Mouse (Mus musculus): ENCODE data around the gene Borcs5.
A peak's percentile ranks its signal among the peaks of the same experiment; 100 is the strongest.

The Borcs5 gene

GRCm38 (mm10) chr6:134626564-134626963 lies 12.7 kb upstream of the Borcs5 start:
- no peak for DNase-seq (ENCODE audit: low spot score)

DNA sequence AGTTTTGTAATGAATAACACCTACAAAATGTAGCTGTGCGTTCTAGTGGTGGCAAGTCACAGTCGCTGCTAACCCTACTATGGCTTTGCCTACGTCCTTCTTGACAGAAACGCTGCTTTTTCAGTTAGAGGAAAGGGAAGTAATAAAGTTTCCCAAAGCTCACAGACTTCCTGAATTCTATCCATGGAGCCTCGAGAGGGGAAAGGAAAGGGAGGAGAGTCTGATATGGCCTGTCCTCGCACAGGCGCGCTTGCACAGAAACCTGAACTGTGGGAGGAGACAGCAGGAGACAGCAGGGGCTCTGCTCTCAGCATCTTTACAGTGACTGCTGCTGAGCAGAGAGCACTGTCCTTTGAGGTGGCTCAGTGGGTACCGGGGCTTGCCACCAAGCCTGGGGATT lies 8.9 kb upstream of the Borcs5 start:
- no peak for DNase-seq (ENCODE audit: low spot score)

- DNase-seq (ENCODE audit: low spot score): no peak
Observed at GRCm38 (mm10) chr6:134631947-134632687, 7.2 kb upstream of the Borcs5 start, which contains the start of gene Mansc1. Gene Mansc1 (minus strand): TSS chr6:134632488.

- DNase-seq (ENCODE audit: low spot score): no peak
Observed at GRCm38 (mm10) chr6:134632756-134633155, 6.6 kb upstream of the Borcs5 start.

DNA sequence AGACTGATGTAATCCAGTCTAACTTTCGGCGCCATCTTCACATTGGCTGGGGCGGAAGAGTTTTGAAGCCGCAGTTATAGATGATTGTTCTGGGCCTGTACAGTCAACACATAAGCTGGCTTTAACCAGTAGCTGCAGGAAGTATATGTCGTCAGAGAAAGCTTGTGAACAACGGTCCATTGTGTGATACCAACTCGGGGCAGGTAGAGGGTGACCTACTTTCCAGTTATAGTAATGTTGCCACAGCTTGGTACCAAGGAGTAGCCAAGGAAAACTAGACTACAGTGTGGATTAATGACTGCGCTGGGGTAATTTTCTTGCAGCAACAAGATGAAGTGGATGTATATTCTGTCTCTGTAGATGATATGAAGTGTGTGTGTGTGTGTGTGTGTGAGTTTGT lies 5.8 kb upstream of the Borcs5 start:
- no peak for DNase-seq (ENCODE audit: low spot score)

DNA sequence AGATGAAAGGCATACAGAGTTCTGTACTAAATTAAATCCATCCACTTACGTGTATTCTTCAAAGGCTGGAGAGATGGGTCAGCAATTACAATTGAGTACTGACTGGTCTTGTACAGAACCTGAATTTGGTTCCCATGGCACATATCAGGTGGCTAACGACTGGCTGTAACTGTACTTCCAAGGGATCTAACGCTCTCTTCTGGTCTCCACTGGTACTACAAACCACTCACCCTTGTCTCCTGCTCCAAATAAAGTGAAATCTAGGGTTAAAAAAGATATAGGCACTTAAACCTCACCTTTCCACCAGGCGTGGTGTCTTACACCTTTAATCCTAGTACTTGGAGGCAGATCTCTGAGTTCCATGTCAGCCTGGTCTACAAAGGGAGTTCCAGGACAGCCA lies 2.8 kb upstream of the Borcs5 start:
- no peak for DNase-seq (ENCODE audit: low spot score)

DNA sequence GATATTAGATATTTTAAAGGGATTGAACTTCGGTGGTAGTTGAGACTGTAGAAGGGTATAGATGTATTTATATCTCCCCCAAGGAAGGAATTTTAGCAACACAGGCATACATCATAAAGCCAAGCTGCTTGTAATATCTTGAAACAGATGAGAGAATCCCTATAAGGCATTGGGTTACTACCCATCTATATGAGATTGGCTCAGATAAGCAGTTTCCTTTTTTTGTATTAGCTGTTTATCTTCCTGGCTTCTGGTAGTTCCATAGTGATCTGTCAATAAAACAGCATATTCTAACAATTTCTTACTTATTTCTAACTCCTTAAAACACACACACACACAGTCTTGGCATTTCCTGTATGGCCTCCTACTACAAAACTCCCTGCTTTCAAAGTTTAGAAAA lies 590 bp downstream of the Borcs5 start:
- no peak for DNase-seq (ENCODE audit: low spot score)

DNA sequence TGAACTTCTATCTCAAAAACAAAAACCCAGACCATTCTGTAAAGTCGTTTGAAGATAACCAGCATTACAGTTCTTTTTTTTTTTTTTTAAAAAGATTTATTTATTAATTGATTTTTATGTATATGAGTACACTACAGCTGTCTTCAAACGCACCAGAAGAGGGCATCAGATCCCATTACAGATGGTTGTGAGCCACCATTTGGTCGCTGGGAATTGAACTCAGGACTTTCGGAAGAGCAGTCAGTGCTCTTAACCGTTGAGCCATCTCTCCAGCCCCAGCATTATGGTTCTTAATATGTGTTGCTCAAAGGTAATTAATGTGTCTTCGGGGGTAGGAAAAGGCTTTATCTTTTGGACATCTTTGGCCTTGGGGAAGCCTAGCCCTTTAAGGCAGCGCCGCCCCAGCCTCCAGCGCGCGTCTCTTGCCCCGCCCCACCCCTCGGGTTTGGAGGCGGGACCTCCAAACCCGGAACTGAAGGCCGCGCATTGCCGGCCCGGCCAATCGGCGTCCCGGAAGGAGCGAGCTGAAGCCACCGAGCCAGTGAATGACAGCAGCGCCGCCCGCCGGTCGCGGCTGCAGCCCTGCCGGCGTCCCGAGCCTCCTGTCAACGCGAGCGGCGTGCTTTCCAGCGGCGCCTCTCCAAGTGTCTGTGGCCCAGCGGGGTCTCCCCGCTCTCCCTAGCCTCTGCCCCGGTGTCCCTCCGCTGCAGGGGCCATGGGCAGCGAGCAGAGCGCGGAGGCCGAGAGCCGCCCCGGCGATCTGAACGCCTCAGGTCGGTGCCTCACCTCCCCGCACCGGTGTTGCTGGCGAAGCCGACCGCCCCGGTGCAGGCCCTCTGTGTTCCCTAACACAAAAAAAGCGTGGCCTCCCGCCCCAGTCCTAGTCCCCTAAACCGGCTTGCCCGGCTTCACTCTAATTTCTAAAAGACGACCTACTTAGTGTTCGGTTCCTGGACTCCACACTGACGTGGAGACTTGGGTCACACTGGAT lies 1.5 kb downstream of the Borcs5 start:
- DNase-seq (ENCODE audit: low spot score): peak; percentile 95

GRCm38 (mm10) chr6:134641738-134642446 lies 2.6 kb downstream of the Borcs5 start:
- DNase-seq (ENCODE audit: low spot score): peak; percentile 40

GRCm38 (mm10) chr6:134643296-134643695 lies 4.0 kb downstream of the Borcs5 start:
- DNase-seq (ENCODE audit: low spot score): no peak

DNA sequence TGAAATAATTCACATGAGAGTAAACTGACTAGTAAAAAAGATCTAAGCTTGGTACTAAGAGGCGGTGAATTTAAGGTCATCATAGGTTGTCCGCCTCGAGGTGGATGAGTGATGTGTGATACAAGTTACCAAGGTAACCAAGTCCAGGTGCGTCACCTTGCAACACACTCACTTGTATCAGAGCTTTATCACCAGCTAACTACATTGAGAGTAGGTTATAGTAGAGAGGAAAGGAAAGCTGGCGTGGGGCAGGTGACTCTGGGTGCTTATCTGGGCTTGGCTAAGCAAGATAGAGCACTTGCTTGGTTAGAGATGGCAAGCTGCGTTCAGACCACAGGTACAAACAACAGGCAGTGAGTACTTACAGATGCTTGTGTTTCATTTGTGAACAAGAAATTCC lies 7.5 kb downstream of the Borcs5 start:
- no peak for DNase-seq (ENCODE audit: low spot score)

GRCm38 (mm10) chr6:134647621-134648020 lies 8.3 kb downstream of the Borcs5 start:
- DNase-seq (ENCODE audit: low spot score): peak; percentile 30

DNA sequence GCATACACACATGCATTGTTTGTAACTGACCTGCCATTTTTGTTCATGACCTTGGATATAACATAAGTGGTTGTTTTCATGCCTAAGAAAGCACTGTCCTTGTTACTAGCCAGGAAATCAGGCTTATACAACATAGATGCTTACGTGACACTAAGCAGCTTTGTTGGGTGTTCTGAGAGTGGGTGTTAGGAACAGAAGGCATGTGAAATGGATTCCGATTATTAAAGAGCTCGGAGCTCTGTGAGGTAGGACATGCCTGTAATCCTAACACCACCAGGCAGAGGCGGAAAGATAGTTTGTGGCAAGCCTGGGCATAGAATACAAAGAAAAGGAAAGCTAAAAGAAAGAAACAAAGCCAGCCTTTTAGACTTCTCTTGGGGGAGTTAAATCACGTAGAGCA lies 9.0 kb downstream of the Borcs5 start:
- DNase-seq (ENCODE audit: low spot score): no peak

- no peak for DNase-seq (ENCODE audit: low spot score)
Observed at GRCm38 (mm10) chr6:134656527-134656926, 17.2 kb downstream of the Borcs5 start.

DNA sequence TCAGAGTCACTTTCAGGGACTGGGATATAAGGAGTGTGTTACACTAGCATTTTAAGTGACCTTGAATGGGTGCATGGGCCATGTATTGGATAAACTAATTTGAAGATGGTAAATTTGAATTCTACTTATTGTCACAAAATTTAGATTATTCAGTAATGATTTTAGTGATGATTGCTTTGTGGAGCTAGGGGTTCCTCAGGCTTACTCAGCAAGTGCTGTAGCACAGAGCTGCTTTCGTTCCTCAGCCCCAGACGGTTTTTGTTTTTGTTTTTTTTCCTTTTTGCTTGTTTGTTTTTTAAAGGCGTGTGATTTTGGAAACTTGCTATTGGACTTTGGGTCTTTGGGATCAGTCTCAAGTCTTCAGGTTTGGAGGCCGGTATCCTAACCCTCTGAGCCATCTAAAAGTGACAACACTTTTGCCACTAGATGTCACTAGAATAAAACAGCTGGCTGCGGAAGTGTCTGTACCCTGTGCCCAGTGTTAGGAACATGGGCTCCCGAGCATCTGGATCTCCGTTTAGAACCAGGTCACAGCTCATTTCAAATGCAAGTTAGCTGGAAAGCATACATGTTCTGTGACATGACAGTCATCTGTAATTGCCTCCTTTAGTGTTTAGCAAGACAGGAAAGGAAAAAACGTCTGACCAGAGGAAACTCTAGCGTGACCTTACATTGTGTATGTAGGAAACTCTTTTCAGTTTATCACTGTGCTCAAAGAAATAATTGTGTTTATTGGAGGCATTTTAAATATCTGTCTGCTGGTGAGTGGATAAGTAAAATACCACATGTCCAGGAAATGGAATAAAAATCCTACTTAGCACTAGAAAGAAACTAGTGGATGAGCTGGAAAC lies 20.0 kb downstream of the Borcs5 start:
- peak; percentile 84 for DNase-seq (ENCODE audit: low spot score)

GRCm38 (mm10) chr6:134660714-134661406 lies 21.6 kb downstream of the Borcs5 start:
- no peak for DNase-seq (ENCODE audit: low spot score)

DNA sequence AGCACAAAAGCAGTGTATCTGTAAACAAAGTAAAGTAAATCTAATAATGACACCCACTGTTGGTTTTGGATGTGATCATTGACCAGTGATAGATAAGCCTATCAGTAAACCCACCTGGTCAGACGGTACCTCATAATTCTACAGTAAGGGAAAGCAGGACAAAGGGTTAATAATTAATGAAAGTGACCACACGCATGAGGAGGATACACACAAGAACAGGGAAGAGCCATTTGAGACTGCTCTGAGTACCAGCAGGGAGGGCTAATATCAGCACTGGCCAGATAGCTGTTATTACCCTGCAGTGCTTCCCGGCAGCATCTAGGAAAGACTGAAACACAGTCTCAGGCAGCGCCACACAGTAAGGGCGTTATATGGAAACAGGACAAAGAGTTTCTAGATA lies 25.3 kb downstream of the Borcs5 start:
- DNase-seq (ENCODE audit: low spot score): no peak

GRCm38 (mm10) chr6:134665817-134666216 lies 26.5 kb downstream of the Borcs5 start:
- no peak for DNase-seq (ENCODE audit: low spot score)

DNA sequence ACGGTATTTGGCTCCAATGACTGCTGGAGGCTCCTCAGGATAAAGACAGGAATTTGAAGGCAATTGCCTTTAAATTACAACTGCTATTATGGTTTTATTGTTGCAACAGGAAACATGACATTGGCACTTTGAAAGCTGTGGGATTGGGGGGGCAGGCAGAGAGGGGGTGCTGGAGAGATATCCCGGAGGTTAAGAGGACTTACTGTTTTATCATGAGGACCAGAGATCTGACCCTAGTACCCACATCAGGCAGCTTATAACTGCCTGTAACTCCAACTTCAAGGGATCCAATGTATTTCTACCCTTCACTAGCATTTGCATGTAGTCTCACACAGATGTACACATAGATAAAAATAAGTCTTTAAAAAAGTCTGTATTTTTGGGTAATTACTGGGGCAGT lies 29.2 kb downstream of the Borcs5 start:
- DNase-seq (ENCODE audit: low spot score): no peak

- DNase-seq (ENCODE audit: low spot score): no peak
Observed at GRCm38 (mm10) chr6:134669179-134669865, 30.0 kb downstream of the Borcs5 start.

All from adipocyte (in vitro differentiated cells).